Mouse (Mus musculus) heart, postnatal 0 days (tissue): ENCODE measurements at regions not wholly inside any gene's neighbourhood (a gene's known extent, or its start where the extent isn't known, plus 50 kb on each side); places are given as distances from the start of the nearest gene placed in this dataset.

Experiments
- ATAC-seq: fragments of 200-750 bp; cut with Nextera tagmentation; 2 replicates; pipeline ENCODE4 v1.8.0; 2017; ENCODE audit warnings: low read depth, moderate number of reproducible peaks, moderate library complexity; ENCODE audit not compliant: insufficient read depth
- DNase-seq: peaks from one replicate; pipeline ENCODE4 v3.0.0-alpha.2; 2016; ENCODE audit warnings: low spot score
- H3K27ac ChIP-seq: fragments of 300-500 bp; sonication (generic); 2 replicates; pipeline ENCODE4 v1.5.1; 2014; ENCODE audit warnings: low read depth, mild to moderate bottlenecking
- H3K27me3 ChIP-seq: fragments of 300-500 bp; sonication (generic); 2 replicates; pipeline ENCODE4 v1.6.1; 2014; ENCODE audit warnings: low read length, mixed read lengths; ENCODE audit not compliant: control insufficient read depth, insufficient read depth
- H3K36me3 ChIP-seq: fragments of 300-500 bp; sonication (generic); replicated peaks from 2 replicates; pipeline ENCODE4 v1.6.1; 2014; ENCODE audit warnings: low read length, mixed read lengths; ENCODE audit not compliant: control insufficient read depth, insufficient read depth
- H3K4me1 ChIP-seq: fragments of 300-500 bp; sonication (generic); 2 replicates; pipeline ENCODE4 v1.6.1; 2014; ENCODE audit warnings: antibody characterized with exemption; ENCODE audit not compliant: control insufficient read depth, insufficient read depth
- H3K4me2 ChIP-seq: fragments of 300-500 bp; sonication (generic); 2 replicates; pipeline ENCODE4 v1.6.1; 2014; ENCODE audit warnings: low read depth, mild to moderate bottlenecking, low read length, moderate library complexity
- H3K4me3 ChIP-seq: fragments of 300-500 bp; sonication (generic); 2 replicates; pipeline ENCODE4 v1.5.1; 2014; ENCODE audit warnings: low read depth, low read length
- H3K9ac ChIP-seq: fragments of 300-500 bp; sonication (generic); replicated peaks from 2 replicates; pipeline ENCODE4 v1.6.1; 2014; ENCODE audit warnings: low read depth, low read length, mixed read lengths
- H3K9me3 ChIP-seq: fragments of 300-500 bp; sonication (generic); replicated peaks from 2 replicates; pipeline ENCODE4 v1.6.1; 2016; ENCODE audit warnings: low read length; ENCODE audit not compliant: control insufficient read depth
- CTCF ChIP-seq: IDR thresholded peaks from 2 replicates; pipeline ENCODE4 v1.5.1; 2016; ENCODE audit warnings: antibody characterized with exemption, control low read depth, low read depth
- EP300 ChIP-seq: IDR thresholded peaks from 2 replicates; pipeline ENCODE4 v1.6.1; 2016; ENCODE audit warnings: antibody characterized with exemption, low read depth
- WGBS: fragments of 180-500 bp; shearing (Covaris S2); extraction: QIAGEN DNeasy Blood & Tissue Kit; methylation state at CpG from one replicate; pipeline ENCODE4 v1.1.7; 2014; 5-methylcytosine and 5-hydroxymethylcytosine counted together

GRCm38 (mm10) chr13:101308724-101309123 lies 459.3 kb downstream of the Pik3r1 start:
- Histone ChIP-seq H3K4me1 (peaks cover 6% of the 10 kb centered on the region), H3K36me3 (no peaks in the 10 kb centered on the region), H3K27ac (no peak overlapping the region), H3K27me3 (no peaks in the 10 kb centered on the region), H3K9ac (no peak overlapping the region), H3K4me3 (no peak overlapping the region), H3K9me3 (no peaks in the 10 kb centered on the region), H3K4me2 (no peak overlapping the region)
- TF ChIP-seq CTCF (no peak), EP300 (no peak)
- 86% methylated on average over 5 of the region's 5 CpGs for WGBS
- DNase-seq (no peak), ATAC-seq (no peak)

GRCm38 (mm10) chr13:101305695-101306413 lies 462.2 kb downstream of the Pik3r1 start:
- DNase-seq (no peak), ATAC-seq (no peak)
- Histone ChIP-seq H3K27me3 (no peaks in the 10 kb centered on the region), H3K4me1 (peaks cover under 1% of the 10 kb centered on the region; the same call in 1 of the 2 replicates), H3K9ac (no peak overlapping the region), H3K9me3 (no peaks in the 10 kb centered on the region), H3K4me3 (no peak overlapping the region), H3K4me2 (no peak overlapping the region), H3K36me3 (no peaks in the 10 kb centered on the region), H3K27ac (no peak overlapping the region)
- TF ChIP-seq CTCF (no peak), EP300 (no peak)
- WGBS: 73% methylated on average over 11 of the region's 11 CpGs

GRCm38 (mm10) chr13:101305063-101305462 lies 463.0 kb downstream of the Pik3r1 start:
- H3K4me1 ChIP-seq: no peaks in the 10 kb centered on the region
- TF ChIP-seq CTCF (no peak), EP300 (no peak)
- no peak overlapping the region for H3K9ac ChIP-seq
- ATAC-seq (no peak), DNase-seq (no peak)
- no peak overlapping the region for H3K27ac ChIP-seq
- no peak overlapping the region for H3K4me2 ChIP-seq
- no peak overlapping the region for H3K4me3 ChIP-seq
- 77% methylated on average over 6 of the region's 6 CpGs for WGBS
- no peaks in the 10 kb centered on the region for H3K36me3 ChIP-seq
- H3K27me3 ChIP-seq: no peaks in the 10 kb centered on the region
- no peaks in the 10 kb centered on the region for H3K9me3 ChIP-seq

GRCm38 (mm10) chr13:101301361-101301760 lies 466.7 kb downstream of the Pik3r1 start:
- H3K36me3 ChIP-seq: no peaks in the 10 kb centered on the region
- H3K9me3 ChIP-seq: no peaks in the 10 kb centered on the region
- no peaks in the 10 kb centered on the region for H3K27me3 ChIP-seq
- no peak for ATAC-seq
- no peak for DNase-seq
- no peak overlapping the region for H3K4me2 ChIP-seq
- H3K27ac ChIP-seq: no peak overlapping the region
- H3K4me1 ChIP-seq: no peaks in the 10 kb centered on the region
- no peak overlapping the region for H3K9ac ChIP-seq
- WGBS: 76% methylated on average over 2 of the region's 2 CpGs
- TF ChIP-seq CTCF (no peak), EP300 (no peak)
- no peak overlapping the region for H3K4me3 ChIP-seq

GRCm38 (mm10) chr13:101289407-101289806 lies 456.2 kb upstream of the Slc30a5 start:
- H3K4me2 ChIP-seq: no peak overlapping the region
- no peaks in the 10 kb centered on the region for H3K36me3 ChIP-seq
- TF ChIP-seq CTCF: no peak
- no peak for TF ChIP-seq EP300
- 80% methylated on average over 4 of the region's 4 CpGs for WGBS
- no peak overlapping the region for H3K9ac ChIP-seq
- H3K27me3 ChIP-seq: no peaks in the 10 kb centered on the region
- DNase-seq (no peak), ATAC-seq (no peak)
- no peak overlapping the region for H3K27ac ChIP-seq
- no peaks in the 10 kb centered on the region for H3K4me1 ChIP-seq
- no peak overlapping the region for H3K4me3 ChIP-seq
- H3K9me3 ChIP-seq: no peaks in the 10 kb centered on the region

- H3K4me1 ChIP-seq: no peaks in the 10 kb centered on the region
- no peak overlapping the region for H3K4me3 ChIP-seq
- no peak overlapping the region for H3K4me2 ChIP-seq
- DNase-seq: no peak
- TF ChIP-seq EP300 (no peak), CTCF (no peak)
- ATAC-seq: no peak
- no peaks in the 10 kb centered on the region for H3K9me3 ChIP-seq
- no peak overlapping the region for H3K9ac ChIP-seq
- WGBS: 33% methylated on average over 4 of the region's 4 CpGs
- no peaks in the 10 kb centered on the region for H3K36me3 ChIP-seq
- no peak overlapping the region for H3K27ac ChIP-seq
- no peaks in the 10 kb centered on the region for H3K27me3 ChIP-seq
These were observed 453.9 kb upstream of the Slc30a5 start for GRCm38 (mm10) chr13:101287131-101287530.
